Mouse (Mus musculus): ENCODE results near the gene Hemk1. TPM values are rescaled to one million over a fixed set of nuclear protein-coding genes. Genes with fewer than 3 reads are reported as not detected.
A peak's percentile ranks its signal among the peaks of the same experiment; 100 is the strongest.

Hemk1 gene
- polyA plus RNA-seq, 1 experiment from 2014 or later: 16.3 TPM

DNA sequence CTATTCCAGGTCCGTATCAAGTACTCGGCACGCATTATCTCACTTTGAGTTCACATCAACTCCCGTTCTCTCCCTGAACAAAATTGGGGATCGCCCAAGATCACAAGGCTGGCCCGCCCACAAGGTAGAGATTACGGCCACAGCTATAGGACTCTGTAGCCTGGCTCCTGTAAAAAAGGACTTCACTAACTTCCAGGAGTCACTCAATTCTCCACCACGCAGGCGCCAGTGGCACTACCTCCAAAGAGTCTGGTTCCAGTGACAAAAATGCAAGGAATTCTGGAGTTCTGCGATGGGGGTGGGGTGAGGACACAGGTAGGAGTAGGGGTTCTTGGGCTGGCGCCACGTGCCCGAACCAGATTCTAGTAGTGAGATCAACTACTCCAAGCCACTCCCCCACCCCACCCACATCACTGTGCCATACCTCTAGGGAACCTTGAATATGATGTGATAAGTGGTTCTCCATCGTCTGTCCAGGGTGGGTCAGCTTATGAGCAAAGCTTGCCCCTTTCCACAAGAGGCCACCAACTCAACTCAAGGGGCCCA is 50.0 kb downstream of the Hemk1 start:
- Histone ChIP-seq H3K9ac (replicated peaks) (no peak overlapping the region), H3K36me3 (no peaks in the 10 kb centered on the region), H3K9me3 (replicated peaks) (no peaks in the 10 kb centered on the region), H3K4me3 (replicated peaks) (no peak overlapping the region), H3K4me1 (peaks cover 15% of the 10 kb centered on the region), H3K27ac (replicated peaks) (no peak overlapping the region), H3K27me3 (replicated peaks) (peaks cover 34% of the 10 kb centered on the region), H3K4me2 (no peak overlapping the region)
- 95% methylated on average over 14 of the region's 14 CpGs for WGBS
- no peak for ATAC-seq (ENCODE audit: low FRiP score)

DNA sequence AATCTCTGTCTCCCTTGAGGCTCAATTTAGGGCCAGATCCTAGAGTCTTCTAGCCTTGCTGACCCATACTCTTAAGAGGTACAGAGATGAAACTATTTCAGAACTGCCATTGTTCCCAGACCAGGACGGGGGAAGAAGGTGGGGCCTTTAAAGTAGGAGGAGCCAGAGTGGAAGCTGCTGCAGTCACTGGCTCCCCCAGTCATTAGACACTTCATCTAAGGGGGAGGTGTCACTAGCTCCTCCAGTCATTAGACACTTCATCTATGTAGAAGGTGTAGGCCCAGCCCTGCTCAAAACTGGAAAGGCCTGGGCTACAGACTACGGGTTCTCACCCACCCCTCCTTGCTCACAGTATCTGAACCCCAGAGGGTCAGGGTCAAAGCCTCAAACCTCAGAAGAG is 50.9 kb downstream of the Hemk1 start:
- no peaks in the 10 kb centered on the region for H3K9me3 ChIP-seq (replicated peaks)

DNA sequence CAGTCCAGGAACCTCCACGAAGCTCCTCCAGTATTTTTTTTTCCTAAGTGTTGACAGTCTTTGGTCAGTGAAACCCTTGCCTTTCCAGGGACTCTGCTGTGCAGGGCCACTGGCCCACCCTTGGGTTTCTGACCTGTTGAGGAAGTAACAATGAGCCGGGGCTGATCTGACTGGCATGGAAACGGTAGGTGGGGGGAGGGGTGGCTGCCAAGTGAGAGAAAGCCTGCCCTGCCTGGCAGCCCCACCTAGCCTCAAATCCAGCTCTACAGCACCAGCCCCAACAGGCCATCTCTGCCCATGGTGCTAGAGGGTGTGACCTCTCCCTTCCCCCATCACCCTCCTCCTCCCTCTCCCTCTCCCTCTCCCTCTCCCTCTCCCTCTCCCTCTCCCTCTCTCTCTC is 53.1 kb downstream of the Hemk1 start:
- WGBS: 24% methylated on average over 3 of the region's 3 CpGs
- H3K4me1 ChIP-seq: peaks cover 15% of the 10 kb centered on the region
- no peak for ATAC-seq (ENCODE audit: low FRiP score)

More for the DNA sequence above, 50.9 kb downstream of the Hemk1 start:
- H3K9ac ChIP-seq (replicated peaks): no peak overlapping the region
- H3K36me3 ChIP-seq: no peaks in the 10 kb centered on the region
- peaks cover 27% of the 10 kb centered on the region for H3K27me3 ChIP-seq (replicated peaks)
- ATAC-seq (ENCODE audit: low FRiP score): no peak
- WGBS: 69% methylated on average over 2 of the region's 2 CpGs
- no peak overlapping the region for H3K4me2 ChIP-seq
- H3K4me1 ChIP-seq: peaks cover 15% of the 10 kb centered on the region
- H3K4me3 ChIP-seq (replicated peaks): no peak overlapping the region
- no peak overlapping the region for H3K27ac ChIP-seq (replicated peaks)

DNA sequence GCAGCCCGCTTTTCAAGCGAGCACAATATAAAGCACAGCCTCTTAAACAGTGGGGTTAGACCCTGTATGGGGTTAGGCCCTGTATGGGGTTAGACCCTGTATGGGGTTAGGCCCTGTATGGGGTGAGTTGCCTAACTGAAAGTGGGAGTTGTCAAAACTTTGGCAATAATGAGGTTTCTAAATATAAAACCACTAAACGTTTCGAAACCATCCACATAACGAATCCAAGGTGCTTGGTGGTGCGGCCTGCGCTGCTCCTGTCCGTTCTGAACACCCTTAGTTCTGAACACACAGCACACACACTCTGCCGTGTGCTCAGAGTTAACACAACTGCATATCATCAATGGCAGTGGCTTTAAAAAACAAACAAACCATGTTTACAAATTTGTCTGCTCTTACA is 55.2 kb downstream of the Hemk1 start:
- Histone ChIP-seq H3K4me2 (no peak overlapping the region), H3K9me3 (replicated peaks) (no peaks in the 10 kb centered on the region), H3K36me3 (no peaks in the 10 kb centered on the region), H3K4me3 (replicated peaks) (no peak overlapping the region), H3K9ac (replicated peaks) (no peak overlapping the region), H3K27ac (replicated peaks) (no peak overlapping the region), H3K27me3 (replicated peaks) (no peaks in the 10 kb centered on the region), H3K4me1 (peaks cover 22% of the 10 kb centered on the region)
- no peak for ATAC-seq (ENCODE audit: low FRiP score)
- 92% methylated on average over 9 of the region's 9 CpGs for WGBS

More for the DNA sequence above, 53.1 kb downstream of the Hemk1 start:
- no peak overlapping the region for H3K4me3 ChIP-seq (replicated peaks)
- no peaks in the 10 kb centered on the region for H3K9me3 ChIP-seq (replicated peaks)
- H3K36me3 ChIP-seq: no peaks in the 10 kb centered on the region
- peaks cover 17% of the 10 kb centered on the region for H3K27me3 ChIP-seq (replicated peaks)
- no peak overlapping the region for H3K9ac ChIP-seq (replicated peaks)
- no peak overlapping the region for H3K27ac ChIP-seq (replicated peaks)
- no peak overlapping the region for H3K4me2 ChIP-seq

GRCm38 (mm10) chr9:107281241-107281987 is 56.7 kb downstream of the Hemk1 start:
- H3K36me3 ChIP-seq: no peaks in the 10 kb centered on the region
- 93% methylated on average over 5 of the region's 5 CpGs for WGBS
- ATAC-seq (ENCODE audit: low FRiP score): no peak

DNA sequence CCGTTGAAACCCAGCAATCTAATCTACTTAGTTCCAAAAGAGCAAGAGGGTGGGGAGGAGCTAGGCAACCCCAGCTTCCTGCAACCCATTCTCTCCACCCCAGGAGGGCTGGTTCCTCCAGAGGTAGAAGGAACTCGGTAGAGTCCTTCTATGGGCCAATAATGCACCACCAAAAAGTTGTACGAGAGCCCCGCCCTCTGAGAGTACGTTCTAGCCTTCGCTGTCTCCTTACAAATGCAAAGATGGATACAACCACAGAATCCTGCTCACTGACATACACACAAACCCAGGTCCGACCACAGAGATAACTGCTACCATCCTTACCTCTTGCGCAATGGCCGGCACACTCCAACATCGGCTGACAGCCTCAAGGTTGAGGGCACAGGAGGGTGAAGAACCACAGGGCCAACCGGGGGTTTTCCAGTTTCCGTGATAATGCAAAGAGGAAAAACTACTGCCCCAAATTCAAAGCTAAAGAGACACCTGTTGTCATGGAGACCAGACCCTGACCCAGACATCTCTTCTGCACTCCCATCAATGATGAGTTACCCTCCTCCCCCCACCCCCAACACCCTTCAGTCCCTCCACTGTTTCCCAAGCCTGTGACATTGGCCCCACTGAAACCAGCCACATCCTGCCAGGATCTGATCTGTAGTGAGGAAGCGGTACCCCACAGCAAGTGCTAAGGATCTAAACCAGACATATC is 57.7 kb downstream of the Hemk1 start:
- WGBS: 58% methylated on average over 13 of the region's 13 CpGs
- peak overlapping the region; percentile 15; the same call in 1 of the 2 replicates for H3K4me2 ChIP-seq

More at GRCm38 (mm10) chr9:107281241-107281987, 56.7 kb downstream of the Hemk1 start:
- no peak overlapping the region for H3K27ac ChIP-seq (replicated peaks)
- no peak overlapping the region for H3K4me2 ChIP-seq
- H3K9ac ChIP-seq (replicated peaks): no peak overlapping the region
- H3K27me3 ChIP-seq (replicated peaks): no peaks in the 10 kb centered on the region
- peaks cover 22% of the 10 kb centered on the region for H3K4me1 ChIP-seq
- no peak overlapping the region for H3K4me3 ChIP-seq (replicated peaks)
- H3K9me3 ChIP-seq (replicated peaks): no peaks in the 10 kb centered on the region

DNA sequence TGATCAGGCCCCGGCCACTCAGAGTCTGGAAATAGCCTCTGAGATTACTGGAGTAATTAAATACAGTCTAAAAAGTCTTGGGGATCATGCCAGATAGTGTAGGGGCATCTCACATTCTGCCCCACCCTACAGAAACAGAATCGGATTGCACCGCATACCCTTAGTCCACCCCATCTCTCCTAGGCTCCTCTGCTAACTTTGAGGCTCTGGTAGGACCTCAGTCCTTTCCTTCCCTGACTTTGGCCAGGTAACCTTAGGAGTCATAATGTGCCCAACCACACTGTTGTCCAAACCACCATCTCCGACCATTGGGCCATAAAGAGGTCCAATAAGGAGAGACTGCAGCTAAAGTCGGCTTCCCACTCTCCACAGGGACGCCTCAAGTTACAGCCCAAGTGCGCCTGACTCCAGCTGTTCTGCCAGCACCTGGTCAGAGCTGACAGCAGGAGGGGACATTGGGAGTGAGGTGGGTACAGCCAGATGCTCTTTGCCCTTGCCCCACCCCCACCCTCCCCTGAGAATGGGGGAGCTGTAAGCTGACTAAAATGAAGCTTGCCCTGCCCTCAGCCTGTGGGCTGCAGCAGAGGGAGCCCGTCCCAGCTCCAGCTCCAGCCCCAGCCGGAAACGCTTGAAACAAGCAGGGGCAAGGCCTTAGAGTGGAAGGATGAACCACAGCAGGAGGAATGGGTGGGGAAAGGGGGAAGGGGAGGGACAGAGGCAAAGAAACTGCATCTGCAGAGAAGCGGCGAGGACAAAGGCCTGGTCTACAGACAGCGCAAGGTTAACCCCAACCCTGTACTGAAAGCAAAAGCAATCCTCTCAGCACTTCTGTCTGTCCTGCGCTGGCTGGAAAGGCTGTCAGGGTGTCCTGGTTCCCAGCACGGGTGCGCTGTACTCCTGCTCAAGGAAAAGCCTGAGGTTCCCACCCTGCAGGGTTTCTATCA is 58.5 kb downstream of the Hemk1 start:
- Histone ChIP-seq H3K9me3 (replicated peaks) (no peaks in the 10 kb centered on the region), H3K9ac (replicated peaks) (no peak overlapping the region), H3K36me3 (no peaks in the 10 kb centered on the region), H3K4me2 (peak overlapping the region; percentile 15; the same call in 1 of the 2 replicates), H3K4me3 (replicated peaks) (no peak overlapping the region), H3K27ac (replicated peaks) (no peak overlapping the region), H3K27me3 (replicated peaks) (no peaks in the 10 kb centered on the region), H3K4me1 (peaks cover 22% of the 10 kb centered on the region)
- ATAC-seq (ENCODE audit: low FRiP score): no peak
- WGBS: 29% methylated on average over 16 of the region's 16 CpGs

More for the DNA sequence above, 57.7 kb downstream of the Hemk1 start:
- Histone ChIP-seq H3K36me3 (no peaks in the 10 kb centered on the region), H3K4me1 (peaks cover 22% of the 10 kb centered on the region), H3K9ac (replicated peaks) (no peak overlapping the region), H3K27ac (replicated peaks) (no peak overlapping the region), H3K9me3 (replicated peaks) (no peaks in the 10 kb centered on the region), H3K27me3 (replicated peaks) (no peaks in the 10 kb centered on the region), H3K4me3 (replicated peaks) (no peak overlapping the region)
- ATAC-seq (ENCODE audit: low FRiP score): no peak

- peaks cover 22% of the 10 kb centered on the region for H3K4me1 ChIP-seq
- peak; percentile 82; the same call in 1 of the 2 replicates for ATAC-seq (ENCODE audit: low FRiP score)
- 45% methylated on average over 8 of the region's 8 CpGs for WGBS
- H3K27ac ChIP-seq (replicated peaks): no peak overlapping the region
- H3K9ac ChIP-seq (replicated peaks): no peak overlapping the region
- no peaks in the 10 kb centered on the region for H3K36me3 ChIP-seq
- no peak overlapping the region for H3K4me2 ChIP-seq
- H3K27me3 ChIP-seq (replicated peaks): no peaks in the 10 kb centered on the region
- H3K4me3 ChIP-seq (replicated peaks): no peak overlapping the region
- no peaks in the 10 kb centered on the region for H3K9me3 ChIP-seq (replicated peaks)
Measured at GRCm38 (mm10) chr9:107278527-107279377, 59.4 kb downstream of the Hemk1 start.

DNA sequence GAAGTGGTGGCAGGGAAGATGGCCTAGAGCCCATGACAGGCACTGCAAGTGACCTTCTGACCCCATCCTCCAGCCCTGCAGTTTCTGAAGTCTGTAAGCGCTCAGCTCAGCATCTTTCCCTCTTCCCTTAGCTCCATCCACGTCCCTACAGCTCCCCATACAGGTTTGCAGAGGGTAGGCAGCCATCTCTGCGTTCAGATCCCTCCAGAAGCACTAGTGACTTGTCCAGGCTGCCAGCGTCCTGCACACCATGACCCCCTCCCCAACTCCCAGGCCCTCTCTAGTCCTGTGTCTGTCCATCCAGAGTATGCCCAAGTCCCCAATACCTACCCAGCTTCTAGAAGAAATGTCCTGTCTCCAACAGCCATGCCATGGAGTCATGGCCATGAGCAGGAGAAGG is 60.0 kb downstream of the Hemk1 start:
- no peak overlapping the region for H3K4me3 ChIP-seq (replicated peaks)
- ATAC-seq (ENCODE audit: low FRiP score): peak; percentile 58; the same call in 1 of the 2 replicates
- no peak overlapping the region for H3K27ac ChIP-seq (replicated peaks)
- no peak overlapping the region for H3K4me2 ChIP-seq
- H3K36me3 ChIP-seq: no peaks in the 10 kb centered on the region
- 51% methylated on average over 4 of the region's 4 CpGs for WGBS
- H3K27me3 ChIP-seq (replicated peaks): no peaks in the 10 kb centered on the region
- peaks cover 22% of the 10 kb centered on the region for H3K4me1 ChIP-seq
- no peaks in the 10 kb centered on the region for H3K9me3 ChIP-seq (replicated peaks)
- no peak overlapping the region for H3K9ac ChIP-seq (replicated peaks)

DNA sequence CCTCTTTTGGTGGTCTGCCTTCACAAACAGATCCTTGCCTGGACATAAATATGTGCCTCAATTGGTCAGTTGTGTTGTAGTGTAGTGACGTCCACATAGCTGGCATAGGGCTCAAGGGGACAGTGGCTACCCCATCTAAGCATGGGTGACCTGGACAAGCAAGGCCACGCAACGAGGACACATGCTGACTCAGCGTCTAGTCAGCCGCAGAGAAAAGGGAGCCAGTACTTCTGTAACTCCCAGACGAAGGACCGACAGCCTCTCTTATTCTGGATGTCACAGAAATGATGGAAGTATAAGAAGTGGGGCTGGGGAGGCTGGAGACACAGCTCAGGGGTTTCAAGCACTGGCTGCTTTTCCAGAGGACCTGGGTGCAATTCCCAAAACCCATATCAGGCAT is 60.5 kb downstream of the Hemk1 start:
- no peak for ATAC-seq (ENCODE audit: low FRiP score)
- no peak overlapping the region for H3K9ac ChIP-seq (replicated peaks)
- no peak overlapping the region for H3K27ac ChIP-seq (replicated peaks)
- no peaks in the 10 kb centered on the region for H3K36me3 ChIP-seq
- H3K4me1 ChIP-seq: peaks cover 22% of the 10 kb centered on the region
- no peaks in the 10 kb centered on the region for H3K9me3 ChIP-seq (replicated peaks)
- WGBS: 83% methylated on average over 7 of the region's 7 CpGs
- H3K27me3 ChIP-seq (replicated peaks): no peaks in the 10 kb centered on the region
- H3K4me3 ChIP-seq (replicated peaks): no peak overlapping the region
- H3K4me2 ChIP-seq: no peak overlapping the region
